Mouse (Mus musculus) E14TG2a.4 (cell line): ENCODE measurements around the gene Zfyve19.
A peak's percentile ranks its signal among the peaks of the same experiment; 100 is the strongest.

Experiments used
- CTCF ChIP-seq: conservative IDR thresholded peaks from 2 replicates; pipeline ENCODE4 v1.5.1; 2014; ENCODE audit warnings: low read length
- NANOG ChIP-seq: IDR thresholded peaks from 2 replicates; pipeline ENCODE4 v1.6.1; 2014; ENCODE audit warnings: borderline replicate concordance, low read length, mixed read lengths
- POU5F1 ChIP-seq: IDR thresholded peaks from 2 replicates; pipeline ENCODE4 v1.6.1; 2014; ENCODE audit warnings: low read length, borderline replicate concordance

DNA sequence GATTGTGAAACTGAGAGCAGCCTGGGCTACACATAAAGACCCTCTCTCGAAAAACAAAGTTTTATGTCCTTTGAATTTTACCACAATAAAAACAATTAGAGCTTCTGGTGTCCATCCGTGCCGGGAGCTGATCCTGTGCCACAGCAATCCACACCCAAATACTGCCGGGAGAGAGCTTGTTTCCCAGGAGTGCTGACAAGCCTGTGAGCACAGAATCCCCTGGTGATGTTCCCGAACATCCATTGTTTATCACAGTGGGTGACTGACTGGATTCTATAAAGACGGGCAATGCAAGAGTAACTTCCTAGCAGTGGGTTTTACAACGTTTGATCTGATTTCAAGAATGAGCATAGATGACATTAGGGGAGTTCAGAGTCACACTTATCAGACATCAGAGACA, 46.6 kb downstream of the Zfyve19 start:
- no peak for TF ChIP-seq CTCF
- TF ChIP-seq NANOG = peak; percentile 45; the same call in 1 of the 2 replicates
- TF ChIP-seq POU5F1 = no peak
